Mouse (Mus musculus) thymus, adult 18-20 months (tissue): Measurements from ENCODE around the gene Orc5.
"Not testable (repeated sequence)": the region's sequence is repeated elsewhere in the genome, so short reads cannot be mapped to it uniquely, and the experiment has no call there.

ENCODE experiments used
- DNase-seq, 2 experiments: peaks; one replicate each; pipeline ENCODE4 v3.0.0; 2022; ENCODE audit warnings: mixed read lengths in 2 of 2

The Orc5 gene

GRCm38 (mm10) chr5:22532571-22532970 is 17.7 kb downstream of the Orc5 start:
- no peak for DNase-seq

- no peak for DNase-seq
Measured at GRCm38 (mm10) chr5:22522612-22523011, 27.6 kb downstream of the Orc5 start.

- no peak for DNase-seq
Measured at GRCm38 (mm10) chr5:22519708-22520107, 30.5 kb downstream of the Orc5 start.

GRCm38 (mm10) chr5:22515745-22516144 is 34.5 kb downstream of the Orc5 start:
- DNase-seq: not testable (repeated sequence)

- not testable (repeated sequence) for DNase-seq
Measured at GRCm38 (mm10) chr5:22514231-22514630, 36.0 kb downstream of the Orc5 start.

- not testable (repeated sequence) for DNase-seq
Measured at GRCm38 (mm10) chr5:22512579-22512978, 37.6 kb downstream of the Orc5 start.

- no peak for DNase-seq
Measured at GRCm38 (mm10) chr5:22511824-22512223, 38.4 kb downstream of the Orc5 start.

GRCm38 (mm10) chr5:22508560-22508959 is 41.7 kb downstream of the Orc5 start:
- no peak for DNase-seq

- DNase-seq: no peak
Measured at GRCm38 (mm10) chr5:22499437-22499836, 50.8 kb downstream of the Orc5 start.

GRCm38 (mm10) chr5:22491088-22491487 is 59.1 kb downstream of the Orc5 start:
- DNase-seq: no peak

- DNase-seq: no peak
Measured at GRCm38 (mm10) chr5:22489091-22489490, 61.1 kb downstream of the Orc5 start.

GRCm38 (mm10) chr5:22486601-22487206 is 63.5 kb downstream of the Orc5 start:
- no peak for DNase-seq

- DNase-seq: no peak
Measured at GRCm38 (mm10) chr5:22485764-22486163, 64.5 kb downstream of the Orc5 start.

GRCm38 (mm10) chr5:22482567-22482966 is 67.7 kb downstream of the Orc5 start:
- no peak for DNase-seq

- not testable (repeated sequence) for DNase-seq
Measured at GRCm38 (mm10) chr5:22472445-22472844, 77.8 kb downstream of the Orc5 start.

GRCm38 (mm10) chr5:22471243-22471642 is 79.0 kb downstream of the Orc5 start:
- DNase-seq: no peak

- no peak for DNase-seq
Measured at GRCm38 (mm10) chr5:22452871-22453661, 97.2 kb downstream of the Orc5 start.

- DNase-seq: no peak
Measured at GRCm38 (mm10) chr5:22452452-22452851, 97.8 kb downstream of the Orc5 start.

- no peak for DNase-seq
Measured at GRCm38 (mm10) chr5:22451764-22452163, 98.5 kb downstream of the Orc5 start.

- no peak for DNase-seq
Measured at GRCm38 (mm10) chr5:22449492-22449891, 100.7 kb downstream of the Orc5 start.
